Mouse (Mus musculus): ENCODE results near the gene Pcolce. TPM values are rescaled to one million over a fixed set of nuclear protein-coding genes. Genes with fewer than 3 reads are reported as not detected.
A peak's percentile ranks its signal among the peaks of the same experiment; 100 is the strongest.

Pcolce gene
- polyA plus RNA-seq, 1 experiment, result 69.6 TPM

DNA sequence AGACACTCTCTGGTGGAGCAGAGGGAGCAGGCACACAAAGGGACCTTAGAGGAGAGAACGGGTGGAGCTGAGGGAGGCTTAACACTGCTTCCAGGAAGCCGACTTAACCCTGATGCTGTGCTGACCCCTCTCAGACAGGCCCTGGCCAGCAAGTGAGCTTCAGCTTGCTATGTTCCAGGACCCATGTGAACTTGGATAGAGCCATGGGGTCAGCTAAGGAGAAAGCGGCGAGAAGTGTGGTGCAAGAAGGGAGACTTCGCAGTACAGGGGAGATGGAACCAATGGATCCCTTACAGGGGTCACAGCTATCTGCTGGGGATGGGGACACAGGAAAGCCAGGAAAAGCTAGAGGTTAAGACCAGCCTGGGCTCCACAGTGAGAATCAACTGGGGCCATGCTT is 508 bp downstream of the Pcolce start:
- peak overlapping the region; percentile 3; the same call in 1 of the 2 replicates for H3K27ac ChIP-seq (ENCODE audit: insufficient read depth, low read length)
- WGBS, result 82% methylated on average over 5 of the region's 5 CpGs
- TF ChIP-seq POLR2A (IDR thresholded peaks at IDR 0.05; ENCODE audit: low read depth, low read length), result no peak
- no peak for TF ChIP-seq CTCF (IDR thresholded peaks at IDR 0.05; ENCODE audit: extremely low read depth, insufficient read depth, insufficient read length, insufficient replicate concordance)

GRCm38 (mm10) chr5:137611245-137611602 is 2.4 kb downstream of the Pcolce start:
- H3K4me1 ChIP-seq (ENCODE audit: control insufficient read depth, insufficient read depth, insufficient read length), result peaks cover 20% of the 10 kb centered on the region; the same call in 1 of the 2 replicates
- H3K27me3 ChIP-seq (ENCODE audit: control insufficient read depth, insufficient read depth, low read length), result no peaks in the 10 kb centered on the region
- DNase-seq (ENCODE audit: low read depth in 1 of 2, low spot score in 2 of 2), result no peak
- TF ChIP-seq POLR2A (IDR thresholded peaks at IDR 0.05; ENCODE audit: low read depth, low read length) (no peak), CTCF (IDR thresholded peaks at IDR 0.05; ENCODE audit: extremely low read depth, insufficient read depth, insufficient read length, insufficient replicate concordance) (no peak)
- 68% methylated on average over 6 of the region's 6 CpGs for whole genome bisulfite sequencing
- no peaks in the 10 kb centered on the region; the same call in 1 of the 2 replicates for H3K36me3 ChIP-seq (ENCODE audit: control insufficient read depth, insufficient read depth, low read length)
- H3K4me3 ChIP-seq (ENCODE audit: extremely low read depth, insufficient read depth, insufficient read length), result no peak overlapping the region; the same call in 1 of the 2 replicates
- H3K27ac ChIP-seq (ENCODE audit: insufficient read depth, low read length), result peak overlapping the region; percentile 60

More for the DNA sequence above, 508 bp downstream of the Pcolce start:
- Histone ChIP-seq H3K4me1 (ENCODE audit: control insufficient read depth, insufficient read depth, insufficient read length) (peaks cover 20% of the 10 kb centered on the region; the same call in 1 of the 2 replicates), H3K36me3 (ENCODE audit: control insufficient read depth, insufficient read depth, low read length) (no peaks in the 10 kb centered on the region), H3K27me3 (ENCODE audit: control insufficient read depth, insufficient read depth, low read length) (no peaks in the 10 kb centered on the region), H3K4me3 (ENCODE audit: extremely low read depth, insufficient read depth, insufficient read length) (no peak overlapping the region)
- DNase-seq (ENCODE audit: low read depth in 1 of 2, low spot score in 2 of 2), result no peak

- no peak for DNase-seq (ENCODE audit: low read depth in 1 of 2, low spot score in 2 of 2)
- peak overlapping the region; percentile 60 for H3K27ac ChIP-seq (ENCODE audit: insufficient read depth, low read length)
- WGBS, result 70% methylated on average over 12 of the region's 12 CpGs
These were observed 2.9 kb downstream of the Pcolce start for GRCm38 (mm10) chr5:137610548-137611244.

GRCm38 (mm10) chr5:137610056-137610455 is 3.5 kb downstream of the Pcolce start:
- H3K27me3 ChIP-seq (ENCODE audit: control insufficient read depth, insufficient read depth, low read length), result no peaks in the 10 kb centered on the region
- WGBS, result 86% methylated on average over 4 of the region's 4 CpGs
- no peaks in the 10 kb centered on the region; the same call in 1 of the 2 replicates for H3K36me3 ChIP-seq (ENCODE audit: control insufficient read depth, insufficient read depth, low read length)
- no peak overlapping the region for H3K27ac ChIP-seq (ENCODE audit: insufficient read depth, low read length)
- peaks cover 20% of the 10 kb centered on the region; the same call in 1 of the 2 replicates for H3K4me1 ChIP-seq (ENCODE audit: control insufficient read depth, insufficient read depth, insufficient read length)
- peak overlapping the region; percentile 1; the same call in 1 of the 2 replicates for H3K4me3 ChIP-seq (ENCODE audit: extremely low read depth, insufficient read depth, insufficient read length)
- TF ChIP-seq POLR2A (IDR thresholded peaks at IDR 0.05; ENCODE audit: low read depth, low read length), result no peak
- no peak for TF ChIP-seq CTCF (IDR thresholded peaks at IDR 0.05; ENCODE audit: extremely low read depth, insufficient read depth, insufficient read length, insufficient replicate concordance)
- DNase-seq (ENCODE audit: low read depth in 1 of 2, low spot score in 2 of 2), result no peak

More at GRCm38 (mm10) chr5:137610548-137611244, 2.9 kb downstream of the Pcolce start:
- TF ChIP-seq CTCF (IDR thresholded peaks at IDR 0.05; ENCODE audit: extremely low read depth, insufficient read depth, insufficient read length, insufficient replicate concordance) (no peak), POLR2A (IDR thresholded peaks at IDR 0.05; ENCODE audit: low read depth, low read length) (no peak)
- peak overlapping the region; percentile 1 for H3K4me3 ChIP-seq (ENCODE audit: extremely low read depth, insufficient read depth, insufficient read length)
- H3K4me1 ChIP-seq (ENCODE audit: control insufficient read depth, insufficient read depth, insufficient read length), result peaks cover 20% of the 10 kb centered on the region; the same call in 1 of the 2 replicates
- H3K36me3 ChIP-seq (ENCODE audit: control insufficient read depth, insufficient read depth, low read length), result no peaks in the 10 kb centered on the region; the same call in 1 of the 2 replicates
- H3K27me3 ChIP-seq (ENCODE audit: control insufficient read depth, insufficient read depth, low read length), result no peaks in the 10 kb centered on the region

- no peak for TF ChIP-seq POLR2A (IDR thresholded peaks at IDR 0.05; ENCODE audit: low read depth, low read length)
- no peak for TF ChIP-seq CTCF (IDR thresholded peaks at IDR 0.05; ENCODE audit: extremely low read depth, insufficient read depth, insufficient read length, insufficient replicate concordance)
- no peak for DNase-seq (ENCODE audit: low read depth in 1 of 2, low spot score in 2 of 2)
- Histone ChIP-seq H3K4me3 (ENCODE audit: extremely low read depth, insufficient read depth, insufficient read length) (no peak overlapping the region), H3K4me1 (ENCODE audit: control insufficient read depth, insufficient read depth, insufficient read length) (peaks cover 20% of the 10 kb centered on the region; the same call in 1 of the 2 replicates), H3K27me3 (ENCODE audit: control insufficient read depth, insufficient read depth, low read length) (no peaks in the 10 kb centered on the region), H3K27ac (ENCODE audit: insufficient read depth, low read length) (peak overlapping the region; percentile 22), H3K36me3 (ENCODE audit: control insufficient read depth, insufficient read depth, low read length) (no peaks in the 10 kb centered on the region; the same call in 1 of the 2 replicates)
- 48% methylated on average over 3 of the region's 3 CpGs for WGBS
These were observed 4.3 kb downstream of the Pcolce start for GRCm38 (mm10) chr5:137609292-137609691.

DNA sequence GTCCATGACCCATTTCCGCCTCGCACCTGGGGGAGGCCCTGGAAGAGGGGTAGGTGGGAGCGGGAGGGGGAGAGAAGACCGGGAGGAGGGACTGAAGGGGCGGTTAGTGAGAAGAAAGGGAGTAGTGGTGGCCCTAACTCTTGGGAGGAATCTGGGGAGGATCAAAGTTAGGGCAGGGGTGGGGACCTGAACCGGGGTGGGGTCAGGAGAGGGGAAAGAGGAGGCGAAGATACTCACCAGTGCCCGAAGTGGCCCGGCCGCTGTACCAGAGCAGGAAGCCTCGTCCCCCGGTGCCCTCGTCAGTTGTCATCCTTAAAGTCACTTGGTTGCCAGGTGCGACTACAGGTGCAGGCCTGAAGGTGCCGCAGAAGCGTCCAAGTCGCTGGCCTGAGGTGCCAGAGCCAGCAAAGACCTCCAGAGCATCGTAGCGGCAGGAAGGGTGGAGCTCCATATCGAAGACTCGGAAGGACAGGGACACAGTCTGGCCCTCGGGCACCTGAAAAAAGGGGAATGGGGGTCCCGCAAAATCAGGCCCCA is 4.9 kb downstream of the Pcolce start:
- no peak for DNase-seq (ENCODE audit: low read depth in 1 of 2, low spot score in 2 of 2)
- Histone ChIP-seq H3K27ac (ENCODE audit: insufficient read depth, low read length) (no peak overlapping the region; the same call in 1 of the 2 replicates), H3K27me3 (ENCODE audit: control insufficient read depth, insufficient read depth, low read length) (no peaks in the 10 kb centered on the region), H3K36me3 (ENCODE audit: control insufficient read depth, insufficient read depth, low read length) (no peaks in the 10 kb centered on the region; the same call in 1 of the 2 replicates), H3K4me3 (ENCODE audit: extremely low read depth, insufficient read depth, insufficient read length) (no peak overlapping the region), H3K4me1 (ENCODE audit: control insufficient read depth, insufficient read depth, insufficient read length) (peaks cover 20% of the 10 kb centered on the region; the same call in 1 of the 2 replicates)
- WGBS, result 73% methylated on average over 23 of the region's 23 CpGs
- no peak for TF ChIP-seq POLR2A (IDR thresholded peaks at IDR 0.05; ENCODE audit: low read depth, low read length)
- TF ChIP-seq CTCF (IDR thresholded peaks at IDR 0.05; ENCODE audit: extremely low read depth, insufficient read depth, insufficient read length, insufficient replicate concordance), result no peak
